Mouse (Mus musculus): Measurements from ENCODE around the gene Il12a.

Il12a gene

GRCm38 (mm10) chr3:68686852-68687560 is 3.4 kb upstream of the Il12a start:
- DNase-seq, result no peak

GRCm38 (mm10) chr3:68689346-68689745 is 1.1 kb upstream of the Il12a start:
- no peak for DNase-seq

DNA sequence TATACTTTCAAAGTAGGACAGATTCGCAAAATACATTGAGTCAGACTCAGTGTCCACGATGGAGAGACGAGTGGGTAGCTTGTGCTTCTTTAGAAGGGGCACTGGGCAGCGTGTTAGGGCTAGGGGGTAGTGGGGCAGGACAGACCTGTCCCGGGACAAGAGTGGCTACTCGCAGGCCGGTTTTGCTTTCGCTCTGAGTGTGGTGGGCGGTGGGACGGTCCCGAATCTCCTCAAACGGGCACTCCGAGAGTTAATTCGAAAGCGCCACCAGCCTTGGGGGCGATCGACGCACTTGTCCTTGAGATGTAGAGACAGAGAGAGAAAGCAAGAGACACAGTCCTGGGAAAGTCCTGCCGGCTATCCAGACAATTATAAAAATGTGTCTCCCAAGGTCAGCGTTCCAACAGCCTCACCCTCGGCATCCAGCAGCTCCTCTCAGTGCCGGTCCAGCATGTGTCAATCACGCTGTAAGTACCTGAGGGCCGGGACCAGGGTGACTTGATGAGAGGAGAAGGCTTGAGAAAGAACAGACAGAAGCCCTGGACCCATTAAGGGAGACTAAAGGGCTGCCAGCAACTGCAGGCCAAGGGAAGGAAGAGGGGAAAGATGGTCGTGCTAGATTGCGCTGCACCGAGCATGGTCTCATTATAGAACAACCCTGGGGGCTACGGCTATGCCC is 795 bp downstream of the Il12a start:
- no peak for DNase-seq

DNA sequence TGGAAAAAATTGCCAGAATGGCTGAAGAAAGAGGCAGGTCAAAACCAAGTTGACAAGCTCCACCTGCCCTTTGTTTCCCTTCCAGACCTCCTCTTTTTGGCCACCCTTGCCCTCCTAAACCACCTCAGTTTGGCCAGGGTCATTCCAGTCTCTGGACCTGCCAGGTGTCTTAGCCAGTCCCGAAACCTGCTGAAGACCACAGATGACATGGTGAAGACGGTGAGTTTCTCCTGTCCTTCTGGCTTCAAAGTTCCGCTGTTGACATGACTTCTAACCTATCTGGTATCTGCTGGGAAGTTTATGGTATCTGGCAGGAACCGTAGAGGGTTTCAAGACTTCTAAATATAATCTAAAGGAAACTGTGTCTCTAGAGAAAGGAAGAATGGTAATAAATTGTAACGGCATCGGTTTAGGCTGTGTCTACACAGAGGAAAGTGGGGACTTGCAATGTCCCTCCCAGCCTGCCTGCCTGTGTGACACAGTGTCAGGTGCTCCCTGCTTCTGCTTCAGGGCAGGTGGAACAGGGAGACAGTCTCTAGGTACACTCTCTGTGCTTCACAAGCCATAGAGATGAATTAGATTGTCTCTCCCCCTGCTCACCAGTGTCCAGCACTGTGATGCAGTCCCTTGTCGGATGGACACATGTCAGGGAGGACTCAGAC is 1.6 kb downstream of the Il12a start:
- no peak for DNase-seq

GRCm38 (mm10) chr3:68692600-68693225 is 2.3 kb downstream of the Il12a start:
- no peak for DNase-seq

DNA sequence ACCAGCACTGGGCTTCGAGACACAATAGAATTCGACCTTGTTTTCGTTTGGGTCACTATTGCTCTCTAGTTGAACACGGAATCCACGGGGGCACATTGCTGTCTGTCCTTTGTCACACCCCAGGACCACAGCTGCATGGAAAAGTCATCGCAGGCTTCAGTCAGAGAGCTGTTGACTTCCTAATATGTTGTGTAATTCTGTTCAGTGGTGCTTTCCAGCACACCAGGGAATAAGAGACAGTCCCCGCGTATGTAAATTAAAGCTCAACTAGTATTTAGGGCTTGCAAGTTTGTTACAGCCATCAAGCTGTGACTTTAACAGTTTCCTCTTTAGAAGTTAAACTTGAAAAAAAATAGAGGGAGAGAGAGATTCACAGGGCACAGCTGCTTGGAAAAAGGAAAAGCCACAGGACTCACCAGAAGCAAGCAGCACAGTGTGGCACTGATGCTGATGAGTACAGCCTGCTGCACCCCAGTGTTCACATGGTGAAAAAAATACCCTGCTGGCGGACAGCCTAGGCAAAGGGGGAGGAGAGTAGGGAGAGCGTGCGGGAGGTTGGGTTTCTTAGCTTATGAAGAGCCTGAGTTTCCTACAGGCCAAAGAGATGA is 3.1 kb downstream of the Il12a start:
- peak; percentile 33 to 41 for DNase-seq

DNA sequence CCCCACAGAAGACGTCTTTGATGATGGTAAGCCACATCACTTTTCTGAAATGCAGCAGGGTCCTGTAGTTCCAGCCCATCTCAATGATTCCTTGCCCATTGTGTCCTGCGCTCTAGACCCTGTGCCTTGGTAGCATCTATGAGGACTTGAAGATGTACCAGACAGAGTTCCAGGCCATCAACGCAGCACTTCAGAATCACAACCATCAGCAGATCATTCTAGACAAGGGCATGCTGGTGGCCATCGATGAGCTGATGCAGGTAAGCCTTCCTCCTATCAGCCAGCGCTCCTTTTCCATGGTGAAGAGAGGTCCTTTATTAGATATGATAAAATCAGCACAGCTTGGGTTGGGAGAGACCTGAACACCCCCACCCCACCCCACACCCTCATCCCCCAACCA is 4.9 kb downstream of the Il12a start:
- no peak for DNase-seq

DNA sequence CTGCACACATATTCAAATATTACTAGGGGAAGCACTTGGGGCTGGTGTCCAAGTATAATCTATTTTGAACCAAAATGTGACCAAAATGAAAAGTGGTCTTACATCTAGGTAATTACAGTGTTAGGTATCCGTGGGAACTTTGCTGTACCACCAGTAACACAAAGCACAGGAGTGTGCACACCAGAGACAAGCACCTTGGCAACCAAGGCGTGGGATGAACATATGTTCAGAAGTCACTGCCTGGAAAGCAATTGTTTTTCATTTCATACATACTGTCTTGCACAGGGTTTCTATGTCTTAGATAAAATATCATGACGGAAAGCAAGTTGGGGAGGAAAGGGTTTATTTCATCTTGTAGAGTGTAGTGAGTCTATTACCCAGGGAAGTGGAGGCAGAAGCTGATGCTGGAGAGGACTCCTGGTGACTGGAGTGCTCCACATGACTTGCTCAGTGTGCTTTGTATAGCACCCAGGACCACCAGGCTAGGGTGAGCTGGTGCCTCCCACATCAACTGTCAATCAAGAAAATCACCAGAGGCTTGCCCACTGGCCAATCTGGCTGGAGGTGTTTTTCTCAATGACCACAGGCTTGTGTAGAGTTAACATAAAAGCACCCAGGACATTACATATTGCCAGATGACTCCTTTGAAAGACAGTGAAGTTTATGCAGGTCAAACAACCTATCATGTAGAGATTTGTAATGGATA is 6.2 kb downstream of the Il12a start:
- no peak for DNase-seq

GRCm38 (mm10) chr3:68698601-68699000 is 8.2 kb downstream of the Il12a start:
- DNase-seq, result no peak

- DNase-seq, result no peak
Observed at GRCm38 (mm10) chr3:68700091-68700490, 9.6 kb downstream of the Il12a start.

DNA sequence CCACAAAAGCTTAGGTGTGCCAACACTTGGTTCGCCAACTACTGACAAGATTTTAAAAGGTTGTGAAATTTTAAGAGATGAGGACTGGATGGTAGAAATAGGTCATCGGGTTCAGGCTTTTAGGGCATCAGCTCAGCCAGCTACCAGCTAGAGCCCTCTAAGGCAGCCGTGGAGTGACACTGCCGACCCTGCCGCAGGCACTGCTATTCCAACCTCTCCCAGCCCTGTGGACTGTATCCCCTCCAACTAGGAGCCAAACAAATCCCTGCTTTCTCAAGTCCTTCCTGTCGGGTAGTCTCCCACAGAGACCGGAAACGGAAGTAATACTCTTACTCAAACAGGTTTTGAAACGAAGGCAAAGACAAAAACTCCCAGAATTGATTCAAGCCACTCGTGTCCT is 15.9 kb downstream of the Il12a start:
- no peak for DNase-seq

DNA sequence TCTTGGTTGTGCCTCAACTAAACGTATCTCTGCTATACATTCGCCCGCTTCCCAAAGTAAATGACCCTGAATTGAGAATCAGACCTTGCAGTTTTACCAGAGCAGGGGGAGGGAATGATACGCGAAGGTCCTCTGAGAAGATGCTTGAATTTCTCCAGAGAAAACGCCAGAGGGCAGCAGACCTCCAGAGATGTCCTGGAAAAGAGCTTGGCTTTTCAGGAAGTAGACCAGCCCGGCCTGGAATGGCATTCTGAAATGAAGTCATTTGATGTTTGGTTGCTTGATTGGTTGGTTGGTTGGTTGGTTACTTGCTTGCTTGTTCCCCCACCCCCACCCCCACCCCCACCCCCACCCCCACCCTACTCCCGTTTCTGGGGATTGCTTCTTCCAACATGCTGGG is 17.8 kb downstream of the Il12a start:
- DNase-seq, result peak; percentile 51 to 58

- DNase-seq, result peak; percentile 66 to 73
Observed at GRCm38 (mm10) chr3:68709198-68709797, 18.9 kb downstream of the Il12a start.

DNA sequence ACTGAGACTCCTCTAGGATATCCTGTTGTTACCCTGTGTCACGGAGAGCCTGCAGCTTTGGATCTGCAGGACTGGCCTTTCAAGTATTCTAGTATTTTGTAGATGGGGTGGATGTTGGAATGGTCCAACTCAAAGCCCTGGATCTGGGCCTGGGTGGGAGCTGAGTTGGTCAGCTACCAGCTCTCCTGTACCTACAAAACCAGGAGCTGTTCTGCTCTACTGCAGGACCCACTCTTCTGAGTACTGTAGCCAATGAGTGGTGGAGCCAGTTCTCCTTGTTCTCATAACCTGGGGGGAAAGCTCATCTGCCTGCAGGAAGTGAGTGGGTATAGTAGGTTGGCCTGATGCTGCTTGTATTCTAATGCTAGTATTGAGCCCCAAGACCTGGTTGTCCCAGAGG is 20.0 kb downstream of the Il12a start:
- no peak for DNase-seq

DNA sequence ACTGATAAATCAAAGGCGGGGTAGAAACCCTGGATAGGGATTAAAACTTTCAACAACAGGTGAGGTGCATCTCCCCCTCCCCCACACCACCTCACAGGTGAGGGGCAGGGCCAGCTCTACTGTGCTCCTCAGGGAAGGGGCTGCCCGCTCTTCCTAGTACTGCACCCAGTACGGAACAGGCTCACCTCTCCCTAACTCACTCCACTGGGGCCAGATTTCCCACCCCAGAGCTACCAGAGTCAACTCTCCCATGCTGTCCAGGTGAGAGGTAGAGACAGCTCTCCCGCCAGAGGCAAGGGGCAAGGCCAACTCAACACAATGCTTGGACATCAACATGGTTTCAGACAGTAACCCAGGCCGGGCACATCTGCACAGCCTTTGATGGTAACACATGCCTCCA is 21.1 kb downstream of the Il12a start:
- DNase-seq, result no peak

DNA sequence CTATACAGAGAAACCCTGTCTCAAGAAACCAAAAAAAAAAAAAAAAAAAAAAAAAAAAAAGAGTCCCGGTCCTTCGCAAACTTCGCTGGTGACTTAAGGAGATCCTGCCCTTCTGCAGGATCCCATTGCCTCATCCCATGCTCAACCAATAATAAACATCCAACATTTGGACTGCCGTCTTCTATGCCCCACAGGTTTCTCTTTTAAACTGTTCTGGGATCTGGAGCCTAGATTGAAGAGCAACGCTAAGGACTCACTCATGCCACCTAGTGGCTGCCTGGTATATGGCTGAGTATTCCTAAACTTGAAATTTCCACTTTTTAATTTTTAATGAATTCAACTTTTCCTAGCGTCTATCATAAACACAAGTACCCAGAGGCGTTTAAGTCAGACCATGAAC is 23.1 kb downstream of the Il12a start:
- peak; percentile 51 to 73 for DNase-seq

DNA sequence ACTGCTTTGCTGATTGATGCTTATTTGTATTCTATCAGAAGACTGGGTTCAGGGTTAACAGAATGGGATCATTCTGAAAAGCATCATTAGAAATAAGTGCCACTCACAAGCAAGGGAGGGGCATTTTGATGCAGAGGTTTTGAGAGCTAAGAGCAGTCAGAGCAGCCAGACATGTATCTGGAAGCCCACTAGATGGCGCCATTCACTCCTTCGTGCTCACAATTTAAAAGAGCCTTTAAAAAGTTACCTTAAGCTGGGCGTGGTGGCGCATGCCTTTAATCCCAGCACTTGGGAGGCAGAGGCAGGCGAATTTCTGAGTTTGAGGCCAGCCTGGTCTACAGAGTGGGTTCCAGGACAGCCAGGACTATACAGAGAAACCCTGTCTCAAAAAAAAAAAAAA is 26.9 kb downstream of the Il12a start:
- DNase-seq, result peak; percentile 24 to 43

DNA sequence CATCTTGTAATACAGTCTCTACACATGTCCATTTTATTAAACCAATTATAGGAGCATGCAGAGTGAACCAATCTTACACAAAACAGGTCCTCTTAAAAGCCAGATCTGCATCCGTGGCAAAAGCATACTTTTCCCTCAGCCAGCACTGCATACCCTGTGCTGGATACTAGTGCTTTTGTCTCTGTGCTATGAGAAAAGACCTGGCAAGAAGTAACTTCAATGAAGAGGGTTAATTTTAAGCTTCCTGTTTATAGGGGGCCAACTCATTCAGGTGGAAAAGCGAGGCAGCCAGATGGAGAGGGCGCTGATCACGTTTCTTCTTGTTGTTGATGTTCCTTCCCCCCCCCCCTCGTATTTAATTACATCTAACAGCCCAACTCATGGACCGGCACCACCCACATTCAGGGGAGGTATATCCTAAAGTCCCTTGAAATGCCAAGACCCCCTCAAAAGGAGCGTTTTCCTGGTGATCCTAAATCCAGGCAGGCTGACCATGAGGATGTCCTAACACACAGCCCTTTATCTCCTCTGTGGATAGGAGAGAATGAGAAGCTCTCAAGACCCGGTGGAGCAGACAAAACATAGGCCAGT is 28.9 kb downstream of the Il12a start:
- no peak for DNase-seq

DNA sequence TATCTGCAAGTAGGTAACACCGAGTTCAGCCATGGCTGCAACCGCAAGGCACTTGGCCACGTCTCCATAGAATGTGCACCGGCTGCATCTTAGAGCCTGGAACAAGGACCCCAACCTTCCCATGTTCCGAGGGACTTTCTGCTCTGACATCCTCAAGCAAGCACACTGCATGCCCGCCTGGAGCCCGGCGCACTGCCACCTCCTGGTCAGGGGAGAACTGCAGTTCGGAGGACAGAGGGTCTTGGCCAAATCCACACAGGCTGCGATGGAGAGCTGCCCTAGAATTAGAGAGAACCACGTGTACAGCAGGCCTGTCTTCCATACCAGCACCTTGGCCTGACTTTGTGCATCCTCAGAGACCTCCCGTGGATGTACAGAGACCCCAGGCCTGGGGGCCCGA is 29.8 kb downstream of the Il12a start:
- peak in 1 of 2 experiments; percentile 22 for DNase-seq

- no peak for DNase-seq
Observed at GRCm38 (mm10) chr3:68741955-68742354, 51.5 kb downstream of the Il12a start.

DNA sequence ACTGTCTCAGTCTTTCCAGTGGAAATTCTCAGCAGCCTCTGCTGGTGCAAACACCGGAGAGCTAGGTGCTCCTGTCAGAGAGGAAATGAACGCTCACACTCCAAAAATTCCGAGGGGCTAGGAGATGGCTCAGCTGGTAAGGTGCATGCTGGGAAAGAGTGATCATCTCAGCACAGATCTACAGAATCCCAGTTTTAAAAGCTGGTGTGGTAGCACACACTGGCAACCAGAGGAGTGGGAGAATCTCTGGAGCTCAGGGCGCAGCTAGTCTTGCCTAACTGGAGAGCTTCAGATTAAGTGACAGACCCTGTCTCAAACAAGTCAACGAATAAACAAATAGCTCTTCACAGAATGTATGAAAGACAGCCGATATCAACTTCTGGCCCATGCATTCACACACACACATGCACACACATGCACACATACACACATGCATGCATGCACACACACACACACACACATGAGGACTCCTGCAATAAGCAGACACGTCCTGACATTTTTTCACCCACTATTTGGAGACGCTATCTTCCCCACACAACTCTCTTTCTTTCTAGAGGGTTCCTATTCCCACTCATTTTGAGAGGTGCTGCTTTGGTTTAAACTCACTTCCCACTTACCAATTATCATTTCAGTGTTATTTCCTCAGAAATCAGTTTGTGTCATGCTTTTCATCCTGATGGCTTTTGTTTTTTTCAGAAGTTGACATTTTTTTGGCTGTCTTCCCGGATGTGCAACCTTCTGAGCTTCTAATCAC is 52.5 kb downstream of the Il12a start:
- DNase-seq, result no peak
